Mouse (Mus musculus): ENCODE data around the gene Epb41l5. TPM values are rescaled to one million over a fixed set of nuclear protein-coding genes. Genes with fewer than 3 reads are reported as not detected.

Epb41l5 gene
- polyA plus RNA-seq, 1 experiment from 2014 or later = 49.9 TPM

DNA sequence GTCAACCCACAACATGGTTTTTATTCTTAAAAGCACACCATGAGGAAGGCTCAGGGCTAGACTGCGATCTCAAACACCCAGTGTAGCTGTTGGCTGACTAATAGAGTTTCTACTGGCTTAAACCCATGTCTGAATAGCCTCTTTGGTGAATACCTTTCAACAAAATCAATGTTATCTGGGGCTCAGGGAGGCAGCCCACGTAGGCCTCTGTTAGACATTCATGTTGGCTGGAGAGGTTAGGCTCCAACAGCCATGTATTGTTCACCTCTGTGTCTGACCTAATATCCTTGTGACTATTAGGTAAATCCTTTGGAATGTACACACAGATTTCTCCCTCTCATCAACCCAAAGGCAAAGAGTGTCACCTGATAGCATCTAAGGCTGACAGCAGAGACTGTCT, 112.7 kb downstream of the Epb41l5 start:
- no peak for ATAC-seq (ENCODE audit: insufficient read depth)
- Histone ChIP-seq H3K9ac (no peak overlapping the region), H3K36me3 (ENCODE audit: insufficient read depth) (no peaks in the 10 kb centered on the region), H3K27ac (ENCODE audit: low read depth) (no peak overlapping the region), H3K4me3 (ENCODE audit: low read depth, low read length) (no peak overlapping the region), H3K4me2 (no peak overlapping the region), H3K9me3 (ENCODE audit: low read depth, low read length) (no peaks in the 10 kb centered on the region), H3K4me1 (ENCODE audit: insufficient read depth) (peaks cover 3% of the 10 kb centered on the region; the same call in 1 of the 2 replicates), H3K27me3 (ENCODE audit: insufficient read depth, low read length) (no peaks in the 10 kb centered on the region)
- DNase-seq = no peak
- WGBS = 57% methylated on average over 2 of the region's 2 CpGs
- no peak for TF ChIP-seq CTCF (IDR thresholded peaks at IDR 0.05; ENCODE audit: low read depth)

DNA sequence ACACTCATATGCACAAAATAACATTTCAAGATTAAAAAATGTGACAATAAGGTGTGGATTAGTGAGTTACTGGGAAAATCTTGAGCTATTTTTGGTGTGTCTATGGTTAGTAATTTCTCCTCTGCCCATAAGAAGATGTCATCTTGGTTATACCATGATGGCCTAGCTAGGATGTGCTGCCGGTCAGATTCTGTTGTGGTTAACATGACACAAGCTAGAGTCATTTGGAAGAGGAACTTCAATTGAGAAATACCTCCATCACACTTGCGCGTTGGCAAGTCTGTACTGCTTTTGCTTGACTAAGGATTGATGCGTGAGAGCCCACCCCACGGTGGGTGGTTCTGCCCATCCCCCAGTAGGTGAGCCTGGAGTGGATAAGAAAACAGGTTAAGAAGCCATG, 114.5 kb downstream of the Epb41l5 start:
- Histone ChIP-seq H3K9me3 (ENCODE audit: low read depth, low read length) (no peaks in the 10 kb centered on the region), H3K4me3 (ENCODE audit: low read depth, low read length) (no peak overlapping the region), H3K27me3 (ENCODE audit: insufficient read depth, low read length) (no peaks in the 10 kb centered on the region), H3K4me2 (no peak overlapping the region), H3K36me3 (ENCODE audit: insufficient read depth) (peaks cover under 1% of the 10 kb centered on the region; the same call in 1 of the 2 replicates), H3K27ac (ENCODE audit: low read depth) (no peak overlapping the region), H3K9ac (no peak overlapping the region), H3K4me1 (ENCODE audit: insufficient read depth) (no peaks in the 10 kb centered on the region; the same call in 1 of the 2 replicates)
- 92% methylated on average over 5 of the region's 5 CpGs for WGBS
- no peak for TF ChIP-seq CTCF (IDR thresholded peaks at IDR 0.05; ENCODE audit: low read depth)
- DNase-seq (no peak), ATAC-seq (ENCODE audit: insufficient read depth) (no peak)

GRCm38 (mm10) chr1:119533093-119533805, 115.6 kb downstream of the Epb41l5 start:
- Histone ChIP-seq H3K9ac (no peak overlapping the region), H3K36me3 (ENCODE audit: insufficient read depth) (peaks cover 12% of the 10 kb centered on the region), H3K4me2 (no peak overlapping the region), H3K27me3 (ENCODE audit: insufficient read depth, low read length) (no peaks in the 10 kb centered on the region), H3K27ac (ENCODE audit: low read depth) (no peak overlapping the region; the same call in 1 of the 2 replicates), H3K4me1 (ENCODE audit: insufficient read depth) (no peaks in the 10 kb centered on the region; the same call in 1 of the 2 replicates), H3K9me3 (ENCODE audit: low read depth, low read length) (peaks cover 10% of the 10 kb centered on the region; the same call in 1 of the 2 replicates), H3K4me3 (ENCODE audit: low read depth, low read length) (no peak overlapping the region)
- WGBS = 77% methylated on average over 18 of the region's 18 CpGs
- ATAC-seq (ENCODE audit: insufficient read depth) = peak; percentile 23
- no peak for TF ChIP-seq CTCF (IDR thresholded peaks at IDR 0.05; ENCODE audit: low read depth)
- DNase-seq = peak; percentile 54

DNA sequence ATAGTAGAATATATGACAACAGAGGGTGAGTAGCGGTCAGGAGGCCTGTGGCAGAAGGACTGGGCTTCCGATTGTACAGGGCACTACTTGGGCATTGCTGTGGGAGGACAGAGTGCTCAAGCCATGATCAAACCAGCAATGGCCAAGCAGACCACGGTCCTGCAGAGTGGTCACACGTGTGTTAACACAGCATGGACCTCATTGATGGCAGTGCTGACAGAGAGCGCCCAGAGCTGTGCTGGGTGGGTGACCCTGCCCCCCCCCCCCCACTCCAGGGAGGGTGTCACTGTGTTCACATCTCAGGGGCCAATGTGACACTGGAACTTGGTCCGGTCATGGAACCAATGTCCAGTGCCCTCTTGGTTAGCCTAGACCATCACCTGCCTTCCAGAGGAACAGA, 116.6 kb downstream of the Epb41l5 start:
- no peaks in the 10 kb centered on the region; the same call in 1 of the 2 replicates for H3K4me1 ChIP-seq (ENCODE audit: insufficient read depth)
- H3K36me3 ChIP-seq (ENCODE audit: insufficient read depth) = peaks cover 22% of the 10 kb centered on the region
- H3K27ac ChIP-seq (ENCODE audit: low read depth) = no peak overlapping the region
- 90% methylated on average over 6 of the region's 6 CpGs for WGBS
- no peak for TF ChIP-seq CTCF (IDR thresholded peaks at IDR 0.05; ENCODE audit: low read depth)
- H3K27me3 ChIP-seq (ENCODE audit: insufficient read depth, low read length) = no peaks in the 10 kb centered on the region
- H3K4me2 ChIP-seq = no peak overlapping the region
- DNase-seq (no peak), ATAC-seq (ENCODE audit: insufficient read depth) (no peak)
- peaks cover 19% of the 10 kb centered on the region for H3K9me3 ChIP-seq (ENCODE audit: low read depth, low read length)
- no peak overlapping the region for H3K4me3 ChIP-seq (ENCODE audit: low read depth, low read length)
- H3K9ac ChIP-seq = no peak overlapping the region

DNA sequence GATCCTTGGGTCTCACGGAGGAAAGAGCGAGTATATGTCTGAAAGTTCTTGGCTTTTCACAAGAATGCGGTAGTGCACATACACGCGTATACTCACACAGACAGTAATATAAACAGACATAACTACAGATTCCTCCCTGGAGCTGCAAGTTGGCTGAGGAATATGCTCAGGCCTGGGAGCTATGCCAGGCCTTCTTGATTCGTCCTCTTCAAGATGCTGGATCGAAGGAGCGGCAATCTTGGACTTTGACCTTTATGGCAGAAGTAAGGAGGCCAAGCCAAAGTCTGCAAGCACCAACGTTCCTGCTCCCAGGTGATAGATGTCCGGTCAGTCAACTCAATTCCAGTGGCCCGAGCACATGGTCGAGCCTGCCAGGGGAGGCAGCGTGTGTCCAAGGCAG, 117.9 kb downstream of the Epb41l5 start:
- TF ChIP-seq CTCF (IDR thresholded peaks at IDR 0.05; ENCODE audit: low read depth) = no peak
- no peak overlapping the region; the same call in 1 of the 2 replicates for H3K27ac ChIP-seq (ENCODE audit: low read depth)
- no peaks in the 10 kb centered on the region for H3K27me3 ChIP-seq (ENCODE audit: insufficient read depth, low read length)
- ATAC-seq (ENCODE audit: insufficient read depth) (no peak), DNase-seq (peak; percentile 69)
- H3K9me3 ChIP-seq (ENCODE audit: low read depth, low read length) = peaks cover 25% of the 10 kb centered on the region
- peaks cover 27% of the 10 kb centered on the region for H3K36me3 ChIP-seq (ENCODE audit: insufficient read depth)
- H3K4me1 ChIP-seq (ENCODE audit: insufficient read depth) = no peaks in the 10 kb centered on the region; the same call in 1 of the 2 replicates
- no peak overlapping the region for H3K9ac ChIP-seq
- H3K4me2 ChIP-seq = no peak overlapping the region
- H3K4me3 ChIP-seq (ENCODE audit: low read depth, low read length) = no peak overlapping the region
- WGBS = 62% methylated on average over 13 of the region's 13 CpGs

DNA sequence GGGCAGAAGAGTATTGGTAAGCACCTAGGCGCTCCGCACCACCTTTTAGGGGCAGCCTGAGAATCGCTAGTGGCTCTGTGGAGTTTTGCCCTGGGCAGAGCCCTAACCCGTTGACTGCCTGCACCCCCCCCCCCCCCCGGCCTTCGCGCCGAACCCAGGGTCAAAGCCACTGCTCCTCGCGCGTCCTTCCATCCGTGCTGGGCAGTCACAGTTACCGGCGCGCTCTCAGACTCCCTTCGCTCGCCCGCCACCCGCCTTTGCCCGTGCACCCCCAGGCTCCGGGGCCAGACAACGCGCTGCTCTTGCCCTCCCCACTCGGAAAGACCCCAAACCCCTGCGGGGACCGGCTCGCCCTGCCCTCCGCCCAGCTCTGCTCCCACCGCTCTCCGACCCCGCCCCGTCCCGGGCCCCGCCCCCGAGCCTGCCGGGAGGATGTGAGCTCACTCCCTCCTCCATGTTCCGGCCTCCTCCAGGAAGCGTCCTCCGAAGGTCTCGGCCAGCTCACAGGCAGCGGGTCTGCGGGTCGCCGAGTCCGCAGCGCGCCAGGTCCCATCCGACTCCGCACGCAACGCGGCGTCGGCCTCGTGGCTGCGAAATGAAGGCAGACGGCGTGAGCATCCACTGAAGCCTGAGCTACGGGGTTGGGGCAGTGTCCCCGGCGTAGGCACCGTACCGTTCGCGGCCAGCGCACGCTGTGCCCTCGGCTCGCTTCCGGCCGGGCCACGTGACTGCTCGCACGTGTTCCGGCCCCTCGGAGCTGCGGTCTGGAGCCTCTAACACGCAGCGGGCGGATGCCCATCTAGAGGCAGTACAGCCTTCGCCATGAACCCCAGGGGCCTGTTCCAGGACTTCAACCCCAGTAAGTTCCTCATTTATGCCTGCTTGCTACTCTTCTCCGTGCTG, 122.9 kb downstream of the Epb41l5 start, which contains the start of gene Tmem185b:
Gene Tmem185b (plus strand): TSS at position 472 of the 903 bp plus-strand sequence.
- H3K4me2 ChIP-seq = peak within 1 kb of the TSS; percentile 95
- H3K9ac ChIP-seq = peak within 1 kb of the TSS; percentile 73
- H3K9me3 ChIP-seq (ENCODE audit: low read depth, low read length) = peaks cover 25% of the 10 kb centered on the region
- peak within 1 kb of the TSS; percentile 60 for H3K4me3 ChIP-seq (ENCODE audit: low read depth, low read length)
- H3K36me3 ChIP-seq (ENCODE audit: insufficient read depth) = peaks cover 27% of the 10 kb centered on the region
- DNase-seq (peak; percentile 91), ATAC-seq (ENCODE audit: insufficient read depth) (peak; percentile 94)
- H3K27me3 ChIP-seq (ENCODE audit: insufficient read depth, low read length) = no peaks in the 10 kb centered on the region
- peaks cover 9% of the 10 kb centered on the region; the same call in 1 of the 2 replicates for H3K4me1 ChIP-seq (ENCODE audit: insufficient read depth)
- TF ChIP-seq CTCF (IDR thresholded peaks at IDR 0.05; ENCODE audit: low read depth) = no peak
- H3K27ac ChIP-seq (ENCODE audit: low read depth) = peak within 1 kb of the TSS; percentile 87
- WGBS = 1% methylated on average over 66 of the region's 82 CpGs
